Mouse (Mus musculus): ENCODE measurements at regions not wholly inside any gene's neighbourhood (a gene's known extent, or its start where the extent isn't known, plus 50 kb on each side); places are given as distances from the start of the nearest gene placed in this dataset.
"Not testable (repeated sequence)": the region's sequence is repeated elsewhere in the genome, so short reads cannot be mapped to it uniquely, and the experiment has no call there.

DNA sequence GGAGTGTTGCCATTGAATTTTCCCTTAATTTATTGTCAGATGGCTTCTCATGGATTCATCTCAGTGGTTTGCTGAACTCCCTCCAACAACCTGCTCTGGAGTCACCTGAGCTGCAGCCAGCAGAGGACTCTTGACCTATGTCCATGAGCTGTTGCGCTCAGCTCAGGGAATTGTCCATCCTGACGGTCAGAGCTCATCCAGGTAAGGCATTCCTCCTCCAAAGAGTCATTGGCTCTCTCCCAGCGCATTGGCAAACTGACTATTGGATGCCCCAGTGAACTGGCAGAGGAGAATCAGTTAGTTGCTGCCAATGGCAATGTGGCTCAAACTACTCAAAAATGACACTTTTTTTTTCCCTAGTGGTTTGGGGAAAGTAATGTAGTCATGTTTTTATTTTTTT, 345.3 kb upstream of the Fign start:
- DNase-seq (ENCODE audit: low read depth), result no peak

DNA sequence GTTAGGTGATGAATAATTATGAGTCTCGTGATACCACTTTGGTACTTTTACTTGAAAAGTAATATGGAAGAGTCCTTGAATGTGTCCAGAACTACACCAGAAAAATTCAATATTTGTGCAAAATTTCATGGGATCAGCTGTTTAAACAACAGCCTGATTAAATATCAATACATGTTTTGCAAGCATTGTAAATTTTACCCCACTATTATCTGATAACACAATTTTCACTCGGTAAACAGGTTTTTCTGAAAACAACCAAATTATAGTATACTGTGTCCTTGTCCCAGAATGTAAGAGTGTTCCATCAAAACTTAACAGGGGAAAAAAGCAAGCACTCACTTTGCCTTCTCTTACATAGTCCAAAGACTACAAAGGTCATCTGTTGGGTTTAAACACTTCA, 343.1 kb upstream of the Fign start:
- no peak for DNase-seq (ENCODE audit: low read depth)

DNA sequence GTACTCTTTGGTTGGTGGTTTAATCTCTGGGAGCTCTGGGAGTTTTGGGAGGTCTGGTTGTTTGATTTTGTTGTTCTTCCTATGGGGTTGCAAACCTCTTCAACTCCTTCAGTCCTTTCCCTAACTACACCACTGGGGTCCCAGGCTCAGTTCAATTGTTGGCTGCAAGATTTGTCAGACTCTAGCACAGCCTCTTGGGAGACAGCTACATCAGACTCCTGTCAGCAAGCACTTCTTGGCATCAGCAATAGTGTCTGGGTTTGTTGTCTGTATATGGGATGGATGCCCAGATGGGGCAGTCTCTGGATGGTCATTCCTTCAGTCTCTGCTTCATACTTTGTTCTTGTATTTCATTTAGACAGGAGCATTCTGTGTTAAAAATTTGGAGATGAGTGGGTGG, 319.3 kb upstream of the Fign start:
- not testable (repeated sequence) for DNase-seq (ENCODE audit: low read depth)

- DNase-seq (ENCODE audit: low read depth), result no peak
Measured at GRCm38 (mm10) chr2:64413846-64414245, 316.0 kb upstream of the Fign start.

- no peak for DNase-seq (ENCODE audit: low read depth)
Measured at GRCm38 (mm10) chr2:64413263-64413662, 315.4 kb upstream of the Fign start.

DNA sequence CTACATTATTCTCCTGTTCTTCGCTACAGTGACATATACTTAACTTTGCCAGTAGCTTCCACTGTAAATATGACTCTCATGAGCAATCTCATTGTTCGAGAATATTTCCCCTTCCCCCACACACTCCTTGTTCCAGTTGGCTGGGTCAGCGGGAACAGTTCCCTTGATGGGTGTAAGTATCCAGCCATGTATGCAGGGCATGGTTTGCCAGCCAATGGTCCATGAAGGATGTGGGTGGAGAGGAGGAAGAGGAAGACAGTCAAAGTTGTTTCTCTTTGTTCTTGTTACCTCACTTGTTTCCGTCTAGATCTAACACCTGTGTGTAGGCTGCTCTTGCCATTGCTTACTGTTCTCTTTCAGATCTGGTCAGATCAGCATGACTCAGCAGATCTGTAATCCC, 298.1 kb upstream of the Fign start:
- DNase-seq (ENCODE audit: low read depth), result no peak

GRCm38 (mm10) chr2:64394619-64395294, 296.9 kb upstream of the Fign start:
- no peak for DNase-seq (ENCODE audit: low read depth)

GRCm38 (mm10) chr2:64394199-64394598, 296.4 kb upstream of the Fign start:
- DNase-seq (ENCODE audit: low read depth), result no peak

DNA sequence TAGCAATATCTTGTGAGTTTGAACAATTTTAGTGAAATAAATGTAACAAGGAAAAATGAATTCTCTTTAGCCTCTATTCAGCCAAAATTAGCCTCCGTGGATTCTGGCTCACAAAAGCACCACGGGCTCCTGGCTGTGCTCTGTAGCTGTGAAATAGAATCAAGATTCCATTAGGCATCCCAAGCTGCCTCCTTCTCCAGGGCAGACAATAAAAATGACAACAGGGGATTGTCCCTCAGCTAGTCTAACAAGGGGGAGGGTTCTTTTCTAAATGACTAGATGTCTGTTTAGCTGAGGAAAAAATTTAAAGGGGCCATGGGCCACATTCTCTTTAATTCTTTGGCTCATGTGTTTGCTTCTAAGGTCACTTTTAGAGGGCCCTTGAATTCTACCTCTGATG, 272.0 kb upstream of the Fign start:
- DNase-seq (ENCODE audit: low read depth), result no peak

DNA sequence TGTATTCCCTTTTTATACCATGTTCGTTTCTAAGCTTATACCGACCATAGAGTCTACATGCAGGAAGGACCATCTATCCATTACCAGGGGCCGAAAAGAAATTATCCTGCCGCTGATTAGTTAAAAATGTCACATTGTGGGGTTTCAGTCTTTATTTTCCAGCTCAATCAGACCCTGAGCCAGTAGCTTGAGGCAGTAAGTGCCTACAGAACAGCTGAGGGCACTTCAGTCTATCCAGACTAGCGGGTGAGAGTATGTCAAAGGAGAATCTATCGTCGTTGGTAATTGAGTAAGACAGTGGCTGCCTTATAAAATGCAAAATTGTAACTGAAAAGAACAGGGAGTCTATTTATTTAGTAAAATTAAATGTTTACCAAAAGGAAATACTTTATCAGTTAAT, 269.4 kb upstream of the Fign start:
- no peak for DNase-seq (ENCODE audit: low read depth)

GRCm38 (mm10) chr2:64366528-64366927, 268.7 kb upstream of the Fign start:
- DNase-seq (ENCODE audit: low read depth), result no peak

DNA sequence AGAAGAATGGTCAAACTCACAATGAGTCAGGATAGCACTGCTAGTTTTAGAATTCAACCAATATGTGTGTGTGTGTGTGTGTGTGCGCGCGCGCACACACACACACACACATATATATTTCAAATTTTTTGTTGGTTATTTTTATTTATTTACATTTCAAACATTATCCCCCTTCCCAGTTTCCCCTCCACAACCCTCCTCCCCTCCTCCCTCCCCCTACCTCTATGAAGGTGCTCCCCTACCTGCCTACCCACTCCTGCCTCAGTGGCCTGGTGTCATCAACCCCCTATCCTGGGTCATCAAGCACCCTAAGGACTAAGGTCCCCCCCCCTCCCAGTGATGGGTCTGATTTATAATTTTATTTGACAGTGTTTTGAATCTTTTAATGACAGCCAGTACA, 258.4 kb upstream of the Fign start:
- DNase-seq (ENCODE audit: low read depth), result no peak

GRCm38 (mm10) chr2:64325499-64325898, 227.7 kb upstream of the Fign start:
- no peak for DNase-seq (ENCODE audit: low read depth)

Data from c-Kit-positive CD71-negative TER-119-negative erythroid progenitor cells, embryonic 14.5 days (primary cell).